Mouse (Mus musculus): Measurements from ENCODE around the gene Adamtsl1.

The Adamtsl1 gene

GRCm38 (mm10) chr4:86310806-86311730 lies 797.1 kb downstream of the Adamtsl1 start:
- DNase-seq (ENCODE audit: low read depth, low spot score) = no peak

DNA sequence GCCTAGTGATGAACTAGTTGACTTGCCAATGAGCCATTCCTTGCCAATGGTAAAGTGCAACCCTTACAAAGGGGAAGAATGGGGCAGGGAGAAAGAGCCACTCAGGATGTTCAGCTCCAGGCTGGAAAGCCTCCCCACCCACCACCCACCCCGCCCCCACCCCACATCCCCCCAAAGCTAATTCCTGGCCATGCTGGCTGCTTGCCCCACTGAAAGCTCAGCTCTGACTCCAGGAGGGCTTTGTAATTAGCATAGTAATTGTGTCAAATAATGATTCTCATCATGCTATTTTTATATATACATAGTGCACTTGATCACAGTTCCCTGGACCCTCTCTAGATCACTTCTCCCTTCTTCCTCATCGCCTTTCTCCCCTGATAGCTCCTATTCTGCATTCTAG lies 798.4 kb downstream of the Adamtsl1 start:
- no peak for DNase-seq (ENCODE audit: low read depth, low spot score)

GRCm38 (mm10) chr4:86314442-86314841 lies 800.5 kb downstream of the Adamtsl1 start:
- DNase-seq (ENCODE audit: low read depth, low spot score) = no peak

- no peak for DNase-seq (ENCODE audit: low read depth, low spot score)
Measured at GRCm38 (mm10) chr4:86315122-86315521, 801.1 kb downstream of the Adamtsl1 start.

DNA sequence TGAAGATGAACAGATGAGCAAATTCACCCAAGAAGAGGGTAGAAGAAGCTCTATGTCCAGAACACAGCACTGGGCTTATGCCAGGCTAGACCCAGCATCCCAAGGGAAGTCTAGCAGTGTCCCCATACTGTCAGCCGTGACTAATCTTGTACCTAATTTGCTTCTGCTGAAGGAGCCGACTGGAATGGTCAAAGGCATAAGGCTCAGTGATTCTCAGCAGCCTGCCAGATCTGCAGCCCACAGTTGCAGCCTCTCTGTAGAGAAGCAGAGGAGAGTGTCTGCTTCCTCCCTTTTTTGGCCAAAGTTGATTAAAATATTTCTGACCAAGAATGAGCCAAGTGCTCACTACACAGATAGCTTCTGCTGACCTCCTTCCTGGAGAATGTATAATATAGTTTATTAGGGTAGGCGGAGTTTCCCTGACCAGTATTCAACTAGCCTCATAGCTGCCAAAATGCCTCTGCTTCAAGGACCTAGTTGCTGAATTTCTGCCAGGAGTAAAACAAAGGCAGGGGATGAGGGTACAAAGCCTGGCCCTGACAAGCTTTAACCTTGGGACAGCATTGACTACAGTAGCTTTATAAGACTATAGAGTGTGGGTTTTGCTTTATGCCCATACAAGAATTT lies 804.1 kb downstream of the Adamtsl1 start:
- no peak for DNase-seq (ENCODE audit: low read depth, low spot score)

GRCm38 (mm10) chr4:86325411-86325810 lies 811.4 kb downstream of the Adamtsl1 start:
- DNase-seq (ENCODE audit: low read depth, low spot score) = no peak

- no peak for DNase-seq (ENCODE audit: low read depth, low spot score)
Measured at GRCm38 (mm10) chr4:86326003-86326402, 812.0 kb downstream of the Adamtsl1 start.

DNA sequence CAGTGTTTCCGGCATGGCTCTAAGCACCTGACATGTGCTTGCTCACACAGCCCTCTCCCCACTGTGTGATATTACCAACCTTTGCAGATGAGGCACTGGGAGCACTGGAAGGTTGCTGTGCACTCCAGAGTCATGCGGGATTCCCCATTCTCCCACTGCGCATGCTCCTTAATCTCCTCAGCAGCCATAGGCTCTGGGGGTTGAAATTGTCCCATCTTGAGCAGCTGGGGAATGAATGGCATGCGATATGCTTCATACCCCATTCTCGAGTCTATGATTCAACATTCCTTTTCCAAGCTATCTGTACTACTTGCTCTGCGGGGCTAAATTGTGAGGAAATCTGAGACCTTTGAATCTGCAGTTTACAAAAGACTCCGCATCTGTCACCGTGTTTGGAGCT lies 812.7 kb downstream of the Adamtsl1 start:
- no peak for DNase-seq (ENCODE audit: low read depth, low spot score)

- no peak for DNase-seq (ENCODE audit: low read depth, low spot score)
Measured at GRCm38 (mm10) chr4:86329481-86329880, 815.5 kb downstream of the Adamtsl1 start.

GRCm38 (mm10) chr4:86335861-86336415 lies 822.0 kb downstream of the Adamtsl1 start:
- no peak for DNase-seq (ENCODE audit: low read depth, low spot score)

GRCm38 (mm10) chr4:86337216-86337765 lies 823.3 kb downstream of the Adamtsl1 start:
- no peak for DNase-seq (ENCODE audit: low read depth, low spot score)

GRCm38 (mm10) chr4:86349341-86349740 lies 835.4 kb downstream of the Adamtsl1 start:
- no peak for DNase-seq (ENCODE audit: low read depth, low spot score)

DNA sequence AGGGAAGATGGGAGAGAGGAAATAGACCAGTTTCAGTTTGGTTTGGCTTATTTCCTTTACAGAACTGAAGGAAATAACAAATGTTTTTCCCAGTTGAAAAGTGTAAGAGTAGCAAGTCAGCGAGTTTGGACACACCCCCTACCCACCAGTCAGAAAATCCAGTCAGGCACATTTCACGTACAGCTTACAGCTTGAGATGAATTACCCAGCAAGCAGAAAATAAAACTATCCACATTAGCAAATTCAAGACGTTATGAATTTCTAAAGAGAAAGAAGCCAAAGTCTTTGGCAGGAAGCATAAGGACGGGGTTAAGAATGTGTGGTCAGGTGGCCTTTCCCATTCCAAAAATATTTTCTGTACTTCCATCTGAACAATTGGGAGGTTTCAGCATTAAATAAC lies 838.1 kb downstream of the Adamtsl1 start:
- DNase-seq (ENCODE audit: low read depth, low spot score) = no peak

- no peak for DNase-seq (ENCODE audit: low read depth, low spot score)
Measured at GRCm38 (mm10) chr4:86353550-86353949, 839.6 kb downstream of the Adamtsl1 start.

GRCm38 (mm10) chr4:86359398-86359797 lies 845.4 kb downstream of the Adamtsl1 start:
- peak; percentile 11 for DNase-seq (ENCODE audit: low read depth, low spot score)

GRCm38 (mm10) chr4:86369055-86369454 lies 855.1 kb downstream of the Adamtsl1 start:
- DNase-seq (ENCODE audit: low read depth, low spot score) = no peak

DNA sequence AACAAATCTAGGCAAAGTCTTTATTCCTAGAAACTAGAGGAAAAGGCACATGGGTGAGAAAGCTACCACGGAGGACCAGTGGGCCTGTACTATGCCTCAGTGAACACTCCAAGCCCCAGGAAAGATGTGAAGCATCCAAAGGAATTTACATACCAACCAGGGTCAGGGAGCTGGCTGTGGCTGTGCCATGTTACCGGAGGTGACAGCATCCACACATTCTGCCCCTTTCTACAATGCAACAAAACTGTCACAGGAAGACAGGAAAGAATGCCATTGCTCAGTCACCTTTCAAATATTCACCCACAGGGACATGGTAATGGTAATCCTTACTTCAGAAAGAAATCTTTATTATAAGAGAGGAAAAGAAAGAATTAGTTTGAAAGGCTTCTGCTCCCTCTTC lies 859.2 kb downstream of the Adamtsl1 start:
- DNase-seq (ENCODE audit: low read depth, low spot score) = no peak

DNA sequence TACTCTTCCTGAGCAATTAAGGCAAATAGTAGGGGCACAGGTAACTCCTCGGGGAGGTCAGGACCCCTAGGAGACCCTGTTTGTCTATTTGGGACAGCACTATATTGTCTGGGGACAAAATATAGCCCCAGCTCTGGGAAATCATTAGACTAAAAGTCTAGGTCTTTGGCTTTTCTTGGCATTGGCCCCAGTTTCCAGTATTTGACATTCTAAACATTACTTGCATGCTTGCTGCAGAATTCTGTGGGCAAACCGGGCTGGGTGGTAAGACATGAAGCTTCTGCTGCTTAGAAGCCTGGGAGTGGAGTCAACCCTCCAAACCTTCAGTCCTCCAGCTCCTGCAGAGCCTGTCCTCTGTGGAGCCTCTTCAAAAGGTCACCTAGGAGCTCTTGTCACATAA lies 869.2 kb downstream of the Adamtsl1 start:
- DNase-seq (ENCODE audit: low read depth, low spot score) = no peak

- no peak for DNase-seq (ENCODE audit: low read depth, low spot score)
Measured at GRCm38 (mm10) chr4:86385121-86385520, 871.1 kb downstream of the Adamtsl1 start.

DNA sequence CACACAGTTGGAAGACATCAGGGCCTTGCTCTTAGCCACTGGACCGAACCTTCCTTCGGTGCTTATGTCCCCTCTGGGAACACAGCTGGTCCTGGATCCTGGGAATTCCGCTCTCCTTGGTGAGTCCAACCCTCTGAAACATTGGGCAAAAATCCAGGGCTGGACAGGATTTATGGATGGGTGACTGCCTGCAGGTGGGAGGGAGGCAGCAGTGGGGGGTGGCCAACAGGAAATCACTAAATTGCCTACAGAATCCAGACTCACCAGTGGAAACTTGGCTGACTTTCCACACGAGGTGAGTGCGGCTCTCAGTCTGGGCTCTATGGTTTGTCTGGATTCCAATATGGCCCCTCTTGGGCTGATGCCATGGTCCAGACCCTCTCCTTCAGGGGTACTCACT lies 874.5 kb downstream of the Adamtsl1 start:
- no peak for DNase-seq (ENCODE audit: low read depth, low spot score)

DNA sequence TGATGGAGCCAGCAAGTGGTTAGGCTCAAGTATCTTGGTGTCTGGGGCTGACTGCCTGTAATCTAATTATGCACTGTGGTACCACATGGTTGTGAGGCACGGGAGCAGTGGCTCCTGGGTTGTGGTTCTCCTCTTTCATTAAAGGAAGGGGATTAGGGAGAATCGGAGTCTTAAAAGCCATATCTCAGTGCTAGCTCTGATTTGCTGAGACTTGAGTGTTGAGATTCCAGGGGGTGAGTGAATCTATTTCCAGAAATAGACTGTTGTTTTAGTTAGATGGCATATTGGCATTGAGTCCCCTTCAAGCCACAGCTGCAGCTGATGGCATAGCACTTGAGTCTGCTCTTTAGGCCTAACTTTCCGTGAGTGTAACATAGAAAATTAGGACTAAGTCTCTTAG lies 877.2 kb downstream of the Adamtsl1 start:
- DNase-seq (ENCODE audit: low read depth, low spot score) = no peak

DNA sequence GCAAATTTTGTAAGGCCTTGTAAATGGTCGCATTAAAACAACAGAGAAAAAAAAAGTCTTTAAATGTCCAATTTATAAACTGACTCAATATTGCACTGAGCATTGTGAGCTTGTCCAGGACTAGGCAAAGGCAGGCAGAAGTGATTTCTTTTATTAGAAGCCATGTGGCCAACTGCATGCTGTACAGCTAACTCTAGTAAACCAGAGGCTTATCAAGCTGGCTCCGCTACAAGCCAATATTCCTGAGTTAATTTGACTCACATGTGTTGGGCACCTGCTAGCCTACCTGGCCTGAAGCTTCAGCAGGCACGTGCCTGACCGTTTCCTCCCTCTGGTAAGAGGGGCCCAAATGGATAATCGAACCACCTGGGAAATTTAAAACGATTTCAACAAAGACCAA lies 881.7 kb downstream of the Adamtsl1 start:
- no peak for DNase-seq (ENCODE audit: low read depth, low spot score)

Data from telencephalon, adult 2 months (tissue).